Mouse (Mus musculus): ENCODE results near the gene Ephx1. TPM values are rescaled to one million over a fixed set of nuclear protein-coding genes. Genes with fewer than 3 reads are reported as not detected.

Gene Ephx1
- polyA plus RNA-seq, 1 experiment from 2014 or later = 5.1 TPM

- H3K27ac ChIP-seq = no peak overlapping the region
- H3K4me1 ChIP-seq = no peaks in the 10 kb centered on the region
- H3K4me3 ChIP-seq = no peak overlapping the region
- peaks cover 20% of the 10 kb centered on the region for H3K27me3 ChIP-seq
- WGBS = 57% methylated on average over 2 of the region's 2 CpGs
- H3K9ac ChIP-seq = no peak overlapping the region
- H3K4me2 ChIP-seq = no peak overlapping the region
- no peak for ATAC-seq (ENCODE audit: insufficient number of reproducible peaks, insufficient read depth, low FRiP score, low TSS enrichment, low read depth)
- H3K9me3 ChIP-seq = no peaks in the 10 kb centered on the region
- H3K36me3 ChIP-seq = no peaks in the 10 kb centered on the region
Observed at GRCm38 (mm10) chr1:180929599-180929998, 91.1 kb downstream of the Ephx1 start.

GRCm38 (mm10) chr1:180926286-180926685, 94.4 kb downstream of the Ephx1 start:
- 77% methylated on average over 4 of the region's 4 CpGs for WGBS
- no peak overlapping the region for H3K4me2 ChIP-seq
- no peaks in the 10 kb centered on the region for H3K4me1 ChIP-seq
- no peak overlapping the region for H3K9ac ChIP-seq
- H3K27ac ChIP-seq = no peak overlapping the region
- H3K9me3 ChIP-seq = no peaks in the 10 kb centered on the region
- ATAC-seq (ENCODE audit: insufficient number of reproducible peaks, insufficient read depth, low FRiP score, low TSS enrichment, low read depth) = no peak
- H3K27me3 ChIP-seq = peaks cover 2% of the 10 kb centered on the region; the same call in 1 of the 2 replicates
- H3K4me3 ChIP-seq = no peak overlapping the region
- H3K36me3 ChIP-seq = no peaks in the 10 kb centered on the region

Other genes starting within 250 kb of the Ephx1 start
- gene H3f3a, start 207.0 kb downstream of the Ephx1 start, polyA plus RNA-seq (2015; fragmentation: Nextera tagmentation; extraction: Ambion mirVana) = 2,801 and 3,318 TPM in 2 replicates
- gene Sde2, start 169.8 kb downstream of the Ephx1 start, polyA plus RNA-seq (2015; fragmentation: Nextera tagmentation; extraction: Ambion mirVana) = 36.0 and 42.7 TPM in 2 replicates
- gene Lefty2, start 127.8 kb downstream of the Ephx1 start, polyA plus RNA-seq (2015; fragmentation: Nextera tagmentation; extraction: Ambion mirVana) = 0.11 and 0.48 TPM in 2 replicates
- 98.7 and 109 TPM in 2 replicates for gene Pycr2, start 116.6 kb downstream of the Ephx1 start, polyA plus RNA-seq (2015; fragmentation: Nextera tagmentation; extraction: Ambion mirVana)
- gene Lefty1, start 85.9 kb downstream of the Ephx1 start, polyA plus RNA-seq (2015; fragmentation: Nextera tagmentation; extraction: Ambion mirVana) = 1.6 and 2.1 TPM in 2 replicates
- gene Tmem63a, start 78.6 kb downstream of the Ephx1 start, polyA plus RNA-seq (2015; fragmentation: Nextera tagmentation; extraction: Ambion mirVana) = 13.6 and 13.7 TPM in 2 replicates
- gene 9130409I23Rik, start 30.3 kb upstream of the Ephx1 start, polyA plus RNA-seq (2015; fragmentation: Nextera tagmentation; extraction: Ambion mirVana) = not detected in 2 replicates
- 51.6 and 55.4 TPM in 2 replicates for gene Nvl, start 123.3 kb upstream of the Ephx1 start, polyA plus RNA-seq (2015; fragmentation: Nextera tagmentation; extraction: Ambion mirVana)
- gene Cnih4, start 123.8 kb upstream of the Ephx1 start, polyA plus RNA-seq (2015; fragmentation: Nextera tagmentation; extraction: Ambion mirVana) = 89.2 and 98.8 TPM in 2 replicates
- gene Wdr26, start 191.1 kb upstream of the Ephx1 start, polyA plus RNA-seq (2015; fragmentation: Nextera tagmentation; extraction: Ambion mirVana) = 41.5 and 43.6 TPM in 2 replicates

Data from embryonic facial prominence, embryonic 13.5 days (tissue).